Mouse (Mus musculus) mouse trophoblast stem cell (cell line): ENCODE measurements around the gene Igsf11.

ENCODE experiments used
- in situ Hi-C, 2 experiments: fragments of 300-500 bp; cut with MseI, MboI; formaldehyde crosslinking; loops; 2 replicates in 1 of 2; 3 replicates in 1 of 2; pipeline ENCODE4 v1.15.1; 2025

Gene Igsf11

DNA sequence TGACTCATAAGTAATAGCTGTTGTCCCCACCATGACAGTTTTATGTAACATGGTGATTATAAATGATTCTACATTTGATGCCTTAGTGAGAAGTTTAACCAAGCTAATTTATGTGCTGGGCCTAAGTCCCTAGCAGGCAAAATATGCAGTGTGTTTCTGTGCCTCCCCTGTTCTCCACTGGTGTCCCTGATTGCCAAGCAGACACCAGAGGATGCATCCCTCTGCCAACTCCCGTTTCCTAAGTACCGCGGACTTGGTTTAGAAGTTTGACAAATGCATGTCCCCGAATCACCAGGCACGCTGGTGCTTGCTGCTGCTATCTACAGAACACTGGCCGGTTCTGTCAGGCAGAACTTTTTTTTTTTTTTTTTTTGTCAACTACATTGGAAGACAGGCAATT lies 39.0 kb downstream of the Igsf11 start:
- in situ Hi-C loops: no loop called here

DNA sequence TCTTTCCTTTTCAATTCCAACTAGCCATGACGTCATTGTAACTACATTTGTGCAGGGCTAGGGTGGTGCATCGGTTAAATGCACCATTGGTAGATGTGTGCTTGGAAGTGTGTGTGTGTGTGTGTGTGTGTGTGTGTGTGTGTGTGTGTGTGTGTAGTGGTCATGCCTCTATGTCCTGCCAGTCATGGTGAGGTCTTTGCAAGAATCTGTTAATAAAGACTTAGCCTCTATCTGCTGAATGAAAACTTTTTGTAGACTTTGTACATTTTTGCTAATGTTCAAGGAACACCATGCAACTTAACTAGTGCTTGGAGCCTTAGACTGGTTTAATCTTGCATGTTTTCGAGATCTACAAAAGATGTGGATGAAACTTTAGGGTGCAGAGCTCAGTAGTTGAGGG lies 48.3 kb downstream of the Igsf11 start:
- in situ Hi-C loops: no loop called here

DNA sequence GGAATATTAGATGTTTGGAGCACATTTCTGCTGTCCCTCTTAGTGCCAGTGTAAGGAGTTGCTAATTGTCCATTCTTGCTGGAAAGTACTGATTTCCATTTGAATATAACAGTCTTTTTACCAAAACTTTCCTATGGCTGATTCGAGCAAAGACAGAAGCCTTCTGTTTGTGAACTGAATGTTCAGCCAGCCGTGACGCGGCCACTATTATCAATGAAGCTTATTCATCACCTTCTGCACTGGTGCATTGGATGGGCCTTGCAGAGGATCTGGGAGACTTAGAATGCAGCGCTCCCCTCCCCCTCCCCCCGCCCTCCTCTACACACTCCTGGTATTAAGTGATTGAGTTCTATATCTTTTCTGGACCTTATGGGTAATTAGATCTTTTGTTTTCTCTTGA lies 48.8 kb downstream of the Igsf11 start:
- in situ Hi-C loops: no loop called here

DNA sequence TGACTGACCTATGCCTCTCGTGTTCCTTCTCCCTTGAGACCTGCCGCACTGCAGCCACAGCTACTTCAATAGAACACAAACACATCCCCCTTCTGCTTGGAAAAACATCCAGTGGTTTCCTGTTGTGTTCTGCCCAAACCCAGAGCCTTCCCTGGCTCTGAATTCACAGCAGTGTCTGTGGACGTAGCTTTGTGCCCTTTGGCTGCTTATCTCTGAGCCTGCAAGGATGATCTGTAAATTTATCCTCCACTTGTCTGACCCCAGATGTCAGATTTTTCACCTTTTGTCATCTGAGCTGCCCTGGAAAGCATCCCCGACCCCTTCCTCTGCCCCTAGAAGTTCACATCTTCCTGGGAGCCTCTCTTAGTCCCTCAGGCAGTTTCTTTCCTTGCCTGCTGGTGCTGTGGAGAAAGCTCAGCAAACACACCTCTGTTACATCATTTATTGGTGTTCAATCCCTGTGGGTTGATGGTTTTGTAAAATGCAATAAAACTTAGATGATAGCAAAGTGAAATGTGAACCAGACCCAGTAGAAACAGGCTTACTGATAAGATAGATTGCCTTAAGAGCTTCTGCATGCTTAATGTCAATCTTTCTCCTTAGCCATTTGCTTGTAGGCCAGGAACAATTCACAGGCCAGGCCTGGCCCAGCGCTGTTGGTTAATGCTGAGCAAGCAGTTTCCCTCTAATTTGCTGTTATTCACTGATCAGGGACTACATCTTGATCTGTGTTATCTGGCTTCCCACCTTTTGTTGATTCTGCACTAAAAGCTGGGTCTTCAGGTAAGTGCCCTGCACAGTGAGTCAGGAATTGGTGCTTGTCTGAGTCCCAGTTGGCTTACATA lies 51.5 kb downstream of the Igsf11 start:
- in situ Hi-C loops: no loop called here

DNA sequence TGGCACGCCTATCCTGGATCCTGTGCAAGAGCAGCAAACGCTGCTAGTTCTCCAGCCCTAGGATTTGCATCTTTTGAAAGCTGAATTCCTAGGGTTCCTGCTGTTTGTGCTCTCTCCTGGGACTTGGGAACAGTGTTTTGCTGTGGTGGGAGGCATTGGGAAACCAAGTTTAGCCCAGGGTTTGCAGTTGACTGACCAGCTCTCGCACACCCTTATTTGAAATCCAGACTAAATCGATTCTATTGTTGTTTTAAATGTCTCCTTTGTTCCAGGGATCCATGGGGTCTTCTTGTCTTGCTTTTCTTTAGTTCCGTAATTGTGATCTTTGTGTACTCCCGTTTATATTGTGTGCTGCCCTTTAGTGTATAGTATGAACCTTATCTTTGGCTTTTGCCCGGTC lies 52.6 kb downstream of the Igsf11 start:
- in situ Hi-C loops: no loop called here

DNA sequence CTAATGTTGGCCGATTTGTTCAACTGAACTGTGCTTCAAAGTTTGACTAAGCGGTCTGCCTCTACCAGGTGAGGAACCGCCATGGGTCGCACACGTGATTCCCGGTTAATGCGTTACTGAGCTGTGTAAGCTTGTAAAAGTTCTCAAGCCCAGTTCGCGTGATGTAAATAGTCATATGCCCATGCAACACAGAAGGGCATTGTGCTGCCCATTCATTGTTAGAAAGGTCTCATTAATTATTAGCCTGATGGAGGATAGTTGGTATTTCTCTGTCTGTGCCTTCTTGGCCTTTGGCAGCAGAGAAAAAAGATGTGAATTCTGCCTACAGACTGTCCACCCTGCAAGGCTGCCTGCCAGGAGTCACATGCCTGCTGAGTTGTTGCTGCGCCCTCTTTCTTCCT lies 53.1 kb downstream of the Igsf11 start:
- in situ Hi-C loops: no loop called here

DNA sequence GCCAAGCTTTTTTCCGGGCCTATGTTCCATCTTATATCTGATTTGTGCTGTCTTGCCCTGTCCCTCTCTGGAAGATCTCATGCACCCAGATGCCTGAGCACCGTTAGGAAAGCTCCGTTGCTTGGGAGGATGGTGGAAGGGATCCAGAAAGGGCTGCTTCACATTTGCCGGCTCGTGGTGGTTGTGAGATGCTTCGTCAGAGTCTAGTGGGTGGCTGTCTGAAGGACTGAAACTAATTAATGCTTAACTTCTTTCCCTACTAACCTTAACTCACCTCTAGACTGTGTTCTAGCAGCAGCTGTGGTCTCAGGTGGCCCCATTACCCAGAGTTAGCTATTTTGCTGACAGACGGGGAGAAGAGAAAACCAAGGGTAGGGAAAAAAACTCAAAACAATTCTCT lies 54.0 kb downstream of the Igsf11 start:
- in situ Hi-C loops: no loop called here

DNA sequence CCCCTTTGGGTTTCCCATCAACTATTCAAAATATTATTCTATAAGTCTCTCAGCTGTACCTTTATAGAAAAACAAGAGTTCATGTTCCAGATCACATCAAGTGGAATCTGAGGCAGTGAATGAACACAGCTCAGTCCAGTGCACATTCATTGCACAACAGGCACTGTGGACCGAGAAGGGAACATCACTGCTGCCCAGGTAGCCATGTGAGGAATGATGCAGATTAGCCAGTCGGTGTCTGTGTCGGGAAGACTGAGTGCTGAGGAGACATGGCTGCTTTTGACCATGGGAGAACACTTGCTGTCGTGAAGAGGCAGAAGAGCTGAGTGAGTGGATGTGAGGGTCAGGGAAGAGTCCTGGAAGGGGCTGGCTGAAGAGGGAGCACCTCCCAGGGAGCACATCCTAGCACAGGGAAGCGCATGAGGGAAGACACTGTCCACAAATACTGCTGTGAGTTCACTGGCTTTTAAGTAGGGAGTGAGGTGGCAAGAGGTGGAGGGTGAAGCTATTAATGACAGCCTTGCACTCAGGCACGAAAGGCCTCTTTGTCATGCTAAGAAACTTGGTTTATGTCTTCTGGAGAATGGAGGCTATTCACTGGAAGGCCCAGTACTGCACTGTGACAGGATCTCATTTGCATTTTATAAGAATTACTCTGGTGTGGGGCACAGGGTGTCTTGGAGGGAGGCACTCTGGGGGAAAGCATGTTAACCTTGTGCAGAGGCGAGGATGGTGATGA lies 54.8 kb downstream of the Igsf11 start:
- in situ Hi-C loops: no loop called here

DNA sequence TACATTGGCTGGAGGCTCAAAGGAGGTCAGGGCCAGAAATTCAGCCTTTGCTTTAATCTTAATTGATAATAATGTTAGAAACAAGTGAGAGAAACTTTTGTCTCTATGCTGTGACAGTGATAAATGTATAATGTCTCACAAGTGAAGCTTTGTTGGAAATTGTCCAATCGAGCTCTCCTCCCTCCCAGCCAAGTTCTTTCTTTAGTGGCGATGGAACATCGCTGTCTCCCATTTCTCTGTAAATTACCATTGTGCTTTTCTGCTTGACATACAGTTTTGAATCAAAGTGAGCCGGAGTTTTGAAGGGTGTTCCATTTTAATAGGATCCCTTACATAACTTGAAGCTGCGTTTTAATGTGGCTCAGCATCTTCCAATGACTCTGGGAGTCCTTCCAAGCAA lies 56.0 kb downstream of the Igsf11 start:
- in situ Hi-C loops: no loop called here

DNA sequence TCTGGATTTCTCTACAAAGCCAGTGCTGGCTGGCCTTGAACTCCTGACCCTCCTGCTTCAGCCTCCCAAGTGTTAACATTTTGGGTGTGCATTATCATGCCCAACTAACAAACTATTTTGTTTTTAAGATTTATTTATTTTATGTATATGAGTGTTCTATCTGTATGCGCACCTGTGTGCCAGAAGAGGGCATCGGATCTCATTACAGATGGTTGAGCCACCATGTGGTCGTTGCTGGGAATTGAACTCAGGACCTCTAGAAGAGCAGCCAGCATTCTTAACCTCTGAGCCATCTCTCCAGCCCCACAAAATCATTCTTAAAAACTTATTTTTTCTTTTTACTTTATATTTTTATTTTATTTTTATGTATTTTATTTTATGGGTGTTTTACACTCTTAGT lies 60.4 kb downstream of the Igsf11 start:
- in situ Hi-C loops: no loop called here

DNA sequence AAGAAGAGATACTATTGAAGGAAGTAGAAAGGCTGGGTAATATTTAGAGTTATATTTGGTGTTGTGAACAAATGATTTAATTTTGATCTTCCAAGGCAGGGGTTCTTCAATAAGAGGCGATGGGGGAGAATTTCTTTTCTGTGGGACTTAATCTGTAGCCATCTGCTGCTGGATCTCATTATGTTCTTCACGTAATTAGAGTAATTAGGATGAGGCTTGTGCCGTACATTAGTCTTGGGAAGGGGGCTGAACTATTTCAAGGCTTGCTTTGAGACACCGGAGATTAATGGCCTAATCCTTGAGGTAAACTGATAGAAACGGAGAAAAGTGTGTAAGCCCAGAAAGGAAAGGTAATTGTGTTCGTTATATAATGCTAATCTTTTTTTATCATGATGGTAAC lies 61.4 kb downstream of the Igsf11 start:
- in situ Hi-C loops: no loop called here

DNA sequence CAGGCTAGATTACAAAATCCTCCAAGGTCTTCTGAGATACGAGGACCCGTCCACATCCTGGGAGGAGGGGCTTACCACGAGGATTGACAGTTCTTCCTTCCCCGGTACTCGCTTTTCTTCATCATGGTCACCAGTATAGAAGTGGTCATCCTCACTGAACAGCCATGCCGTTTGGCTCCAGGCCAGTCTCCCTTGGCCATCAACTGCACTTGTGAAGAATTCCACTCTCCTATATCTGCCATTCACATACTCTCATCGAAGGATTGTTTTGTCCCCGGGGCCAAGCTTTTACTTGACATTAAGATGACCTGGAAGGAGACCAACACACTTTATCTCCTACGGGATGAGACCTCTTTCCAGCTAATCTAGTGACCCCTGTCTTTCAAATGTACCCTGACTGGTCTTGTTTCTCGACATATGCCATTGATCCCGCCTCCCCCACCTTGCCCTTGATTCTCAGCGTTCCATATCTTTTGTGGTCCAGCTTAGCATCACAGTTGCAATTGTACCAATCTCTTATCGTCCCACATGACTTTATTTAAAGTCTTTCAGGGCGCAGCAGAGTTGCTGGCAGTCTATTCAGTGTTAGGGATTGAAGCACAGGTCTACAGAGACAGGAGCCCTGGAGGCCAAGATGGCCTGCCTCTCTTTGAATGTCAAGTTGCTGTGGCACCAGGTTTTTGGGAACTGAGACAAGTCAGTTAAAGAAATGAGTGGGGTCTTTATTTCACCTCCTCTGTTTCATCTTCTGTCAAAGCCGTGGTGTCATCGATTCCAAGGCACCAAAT lies 62.2 kb downstream of the Igsf11 start:
- in situ Hi-C loops: no loop called here

DNA sequence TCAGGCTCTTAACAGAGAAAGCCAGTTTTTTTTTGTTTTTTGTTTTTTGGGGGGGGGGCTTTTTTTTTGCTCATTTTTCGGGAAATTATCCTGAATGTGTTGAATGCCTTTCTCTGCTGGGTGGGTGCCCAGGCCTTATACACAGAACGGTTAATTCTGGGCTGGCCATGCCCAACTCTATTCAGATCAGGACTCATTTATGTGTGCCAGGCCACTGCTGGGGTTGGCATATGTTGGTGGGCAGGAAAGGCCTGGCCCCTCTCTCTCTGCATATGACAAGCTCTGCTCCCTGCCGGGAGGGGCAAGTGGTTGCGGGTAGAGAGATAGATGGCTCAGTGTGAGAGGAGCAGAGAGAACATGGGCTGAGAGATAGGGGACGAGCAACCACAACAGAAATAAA lies 62.8 kb downstream of the Igsf11 start:
- in situ Hi-C loops: no loop called here

DNA sequence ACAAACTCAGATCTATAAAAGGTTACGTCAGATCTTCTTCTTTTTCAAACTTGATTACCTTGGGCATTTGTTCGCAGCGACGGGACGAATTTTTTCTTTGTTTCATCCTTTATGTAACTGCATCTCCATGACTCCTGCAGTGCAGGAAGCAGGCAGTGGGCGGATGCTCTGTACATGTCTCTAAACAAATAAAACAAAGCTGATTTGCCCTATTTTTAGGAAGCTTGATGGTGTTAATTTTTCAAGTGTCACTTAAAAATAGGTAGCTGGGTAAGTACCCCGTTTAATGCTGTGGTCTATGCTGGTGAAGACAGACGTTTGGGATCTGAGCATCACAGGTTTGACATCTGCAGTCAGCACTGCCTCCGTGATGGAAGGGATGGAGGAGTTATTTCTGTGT lies 66.3 kb downstream of the Igsf11 start:
- in situ Hi-C loops: no loop called here

DNA sequence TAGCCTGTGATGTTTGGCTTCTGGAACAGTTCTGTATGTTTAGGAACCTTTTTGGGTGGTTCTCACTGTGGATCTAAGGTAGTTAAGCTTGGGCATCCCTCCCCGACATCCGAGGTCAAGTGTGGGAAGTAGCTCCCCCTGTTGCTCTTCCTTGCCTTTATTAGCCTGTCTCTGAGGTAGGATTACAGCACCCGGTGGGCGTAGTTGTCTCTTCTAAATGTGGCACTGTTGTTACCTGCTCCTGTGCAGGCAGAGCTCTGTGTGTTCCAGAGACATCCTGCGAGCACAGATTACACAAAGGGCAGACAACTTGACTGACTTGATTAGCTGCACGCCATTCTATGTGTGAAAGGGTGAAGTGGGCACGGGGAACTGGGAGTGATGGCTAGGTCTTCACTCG lies 68.1 kb downstream of the Igsf11 start:
- in situ Hi-C loops: no loop called here

DNA sequence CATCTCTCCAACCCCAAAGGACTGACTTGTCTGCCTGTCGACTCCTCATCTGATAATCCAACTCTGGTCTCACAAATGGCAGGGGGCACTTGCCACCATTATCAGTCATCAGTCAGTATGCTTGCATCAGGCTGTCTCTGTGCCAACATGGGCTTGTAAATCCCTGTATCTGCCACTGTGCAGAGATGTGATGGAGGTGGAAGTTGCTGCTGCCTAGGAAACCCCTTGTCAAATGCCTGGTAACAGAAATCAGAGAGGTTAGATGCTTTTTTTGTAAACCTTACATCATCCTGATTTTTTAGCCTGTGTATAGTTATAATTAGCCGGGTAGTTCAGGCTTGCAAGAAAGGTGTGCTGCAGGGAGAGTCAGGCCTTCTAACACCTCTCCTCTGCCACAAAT lies 69.4 kb downstream of the Igsf11 start:
- in situ Hi-C loops: no loop called here

DNA sequence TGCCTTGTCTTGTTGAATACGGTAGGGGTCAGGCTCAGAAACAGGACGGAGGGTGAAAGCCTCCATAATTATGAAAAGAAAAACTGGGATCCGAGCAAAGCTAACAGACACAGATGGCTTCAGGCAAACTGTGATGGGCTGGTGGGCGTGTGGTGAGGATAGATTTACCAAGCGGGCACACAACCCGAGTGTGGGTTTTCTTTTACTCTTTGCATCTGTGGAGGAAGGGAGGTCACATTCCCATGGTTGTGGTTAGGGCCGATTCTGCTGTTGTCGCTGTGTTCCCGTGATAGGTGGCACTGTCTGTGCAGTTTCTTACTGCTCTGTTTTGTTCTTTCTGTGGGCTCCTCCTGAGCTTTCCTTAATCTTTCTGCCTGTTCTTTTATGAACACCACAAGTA lies 70.2 kb downstream of the Igsf11 start:
- in situ Hi-C loops: no loop called here

DNA sequence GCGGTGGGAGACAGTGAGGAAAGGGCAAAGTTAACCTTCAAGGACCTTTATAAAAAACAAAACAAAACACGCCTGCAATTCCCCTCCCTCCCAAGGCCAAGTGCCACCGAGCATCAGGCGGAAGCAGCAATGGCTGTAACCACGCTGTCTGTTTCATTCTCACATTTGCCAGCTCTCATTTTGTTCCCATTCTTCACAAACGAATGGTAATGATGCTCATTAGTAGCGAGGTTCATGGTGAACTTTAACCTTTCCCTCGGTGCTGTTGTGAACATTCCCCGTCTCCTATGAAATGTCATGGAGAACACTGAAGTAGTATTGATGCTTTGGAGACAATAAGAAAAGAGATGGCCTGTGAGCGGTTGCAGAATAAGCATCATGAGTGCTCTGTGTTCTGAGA lies 74.6 kb downstream of the Igsf11 start:
- in situ Hi-C loops: no loop called here

DNA sequence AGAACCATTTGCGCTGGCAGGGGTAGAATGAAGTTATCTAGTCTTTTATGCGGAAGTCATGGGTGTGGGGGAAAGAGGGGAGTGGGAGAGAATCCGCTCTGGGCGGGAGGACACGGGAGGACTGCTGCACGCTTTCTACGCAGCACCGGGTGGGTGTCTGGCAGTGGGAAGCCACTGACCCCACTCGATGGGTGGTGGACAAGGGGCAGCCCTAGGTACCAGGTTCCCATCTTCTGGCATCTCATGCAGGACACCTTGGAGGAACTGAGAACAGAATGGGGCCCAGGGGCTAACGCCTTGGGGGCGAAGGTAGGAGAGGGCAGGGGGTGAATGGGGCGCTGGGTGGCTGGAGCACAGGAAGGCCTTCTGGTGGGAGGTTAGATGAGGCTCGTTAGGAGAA lies 83.7 kb downstream of the Igsf11 start:
- in situ Hi-C loops: no loop called here

DNA sequence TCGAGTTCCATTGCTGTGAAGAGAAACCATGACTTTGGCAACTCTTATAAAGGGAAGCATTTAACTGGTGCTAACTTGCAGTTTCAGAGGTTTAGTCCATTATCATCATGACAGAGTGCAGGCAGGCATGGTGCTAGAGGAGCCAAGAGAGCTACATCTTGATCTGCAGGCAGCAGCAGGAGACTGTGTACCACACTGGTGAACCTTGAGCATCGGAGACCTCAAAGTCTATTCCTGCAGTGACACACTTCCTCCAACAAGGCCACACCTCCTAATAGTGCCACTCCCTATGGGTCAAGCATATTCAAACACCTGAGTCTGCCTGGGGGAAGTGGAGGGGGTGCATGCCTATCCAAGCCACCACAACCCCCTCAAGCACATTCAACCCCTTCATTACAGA lies 86.1 kb downstream of the Igsf11 start:
- in situ Hi-C loops: no loop called here

DNA sequence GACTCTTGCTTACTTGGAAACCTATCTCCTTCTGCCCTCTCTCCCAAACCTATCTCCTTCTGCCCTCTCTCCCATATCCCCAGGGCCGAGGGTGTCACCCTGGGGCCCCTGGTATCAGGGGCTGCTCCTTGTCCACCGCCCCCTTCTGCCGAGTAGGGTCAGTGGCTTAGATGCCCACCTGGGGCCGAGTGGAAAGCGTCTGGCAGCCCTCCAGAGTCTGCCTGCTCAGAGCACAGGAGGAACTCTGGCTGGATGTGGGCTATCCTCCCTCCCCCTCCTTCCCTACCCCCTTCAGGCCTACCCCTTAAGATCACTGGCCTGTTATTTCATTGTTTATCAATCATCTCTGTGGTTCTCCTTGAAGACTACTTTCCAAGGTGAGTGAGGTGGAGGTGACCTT lies 88.1 kb downstream of the Igsf11 start:
- in situ Hi-C loops: no loop called here

DNA sequence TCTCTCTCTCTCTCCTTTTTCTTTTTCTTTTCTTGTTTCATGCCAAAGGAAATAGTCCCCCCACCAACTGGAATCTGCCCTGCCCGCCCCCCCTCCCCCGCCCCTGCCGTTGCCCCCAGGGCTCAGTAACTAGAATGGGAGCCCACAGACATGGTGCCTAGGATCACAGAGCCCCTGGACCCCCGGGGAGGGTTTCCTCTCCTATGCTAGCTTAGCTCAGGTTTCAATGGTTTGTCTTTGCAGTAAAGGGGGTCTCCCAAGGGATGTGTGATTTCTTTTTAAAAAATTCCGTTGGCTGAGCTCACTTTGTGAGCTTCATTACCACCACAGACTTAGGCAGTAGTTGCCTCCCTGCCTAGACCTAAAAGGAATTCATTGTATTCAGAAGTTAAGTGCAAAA lies 89.6 kb downstream of the Igsf11 start:
- in situ Hi-C loops: no loop called here
